Mouse (Mus musculus) heart, postnatal 25 days (tissue): ENCODE measurements around the gene Edaradd. TPM values are rescaled to one million over a fixed set of nuclear protein-coding genes. Genes with fewer than 3 reads are reported as not detected.

ENCODE experiments used
- DNase-seq: peaks from one replicate; pipeline ENCODE4 v3.0.0; 2022; ENCODE audit warnings: low spot score
- intact Hi-C: fragments of 180-260 bp; cut with DNase I; formaldehyde crosslinking; loops from one replicate; pipeline ENCODE4 v1.15.1; 2025
- total RNA-seq, 2 experiments: library from RNA; stranded (reverse); gene quantifications; 2 replicates each; pipeline ENCODE4 v1.2.3; 2021

The Edaradd gene
- total RNA-seq, 2 experiments from 2014 or later, result 0.05 TPM; not detected in 1

DNA sequence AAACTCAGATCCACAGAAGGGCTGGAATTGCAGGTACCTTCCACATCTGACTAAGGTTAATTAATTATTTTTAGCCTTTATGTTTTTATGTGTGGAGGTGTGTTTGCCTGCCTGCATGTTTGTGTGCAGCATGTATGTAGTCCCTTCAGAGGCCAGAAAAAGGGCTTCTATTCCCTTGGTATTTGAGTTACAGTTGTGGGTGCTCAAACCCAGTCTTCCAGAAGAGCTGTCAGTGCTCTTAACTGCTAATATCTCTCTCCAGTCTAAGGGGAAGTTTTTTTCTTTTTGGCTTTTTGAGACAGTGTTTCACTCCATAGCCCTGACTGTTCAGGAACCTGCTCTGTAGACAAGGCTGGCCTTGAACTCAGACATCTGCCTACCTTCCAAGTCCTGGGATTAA lies 2.1 kb upstream of the Edaradd start:
- intact Hi-C loops, result no loop called here
- no peak for DNase-seq

GRCm38 (mm10) chr13:12519371-12519770 lies 867 bp downstream of the Edaradd start:
- no peak for DNase-seq
- intact Hi-C loops, result no loop called here

DNA sequence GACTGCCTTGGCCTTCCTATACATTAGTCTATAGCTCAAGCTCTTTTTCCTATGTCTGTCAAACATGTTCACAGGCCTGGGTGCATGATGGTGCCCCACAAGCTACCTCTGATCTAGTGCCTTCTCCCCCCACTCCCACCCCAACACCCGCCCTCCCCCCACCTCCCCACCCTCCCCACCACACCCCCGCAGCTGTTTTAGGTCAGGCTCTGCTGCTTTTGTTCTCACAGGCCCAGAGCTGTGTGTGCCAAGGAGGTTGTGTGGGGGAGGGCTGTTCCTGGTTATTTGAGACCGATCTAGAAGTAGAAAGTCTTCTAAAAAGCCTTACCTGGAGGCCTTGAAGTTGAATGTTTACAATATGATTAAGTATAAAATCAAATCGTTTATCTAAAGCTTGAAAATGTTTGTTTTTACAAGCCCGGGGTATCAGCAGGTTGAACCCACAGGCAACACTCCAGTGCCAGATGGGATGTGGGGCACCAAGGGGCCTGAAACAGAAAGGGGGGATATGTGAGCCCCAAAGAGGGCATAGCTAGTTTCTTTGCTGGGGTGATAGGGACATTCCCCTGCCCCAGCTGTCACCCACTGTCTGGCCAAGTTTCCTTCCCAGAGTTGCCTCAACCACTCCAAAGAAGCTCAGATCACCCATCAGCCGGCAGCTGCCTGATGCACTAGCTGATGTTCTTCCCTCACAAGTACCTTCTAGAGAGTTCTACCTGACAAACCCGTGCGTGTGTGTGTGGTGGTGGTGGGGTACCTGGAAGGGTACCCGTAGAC lies 8.9 kb downstream of the Edaradd start:
- intact Hi-C loops, result no loop called here
- no peak for DNase-seq

DNA sequence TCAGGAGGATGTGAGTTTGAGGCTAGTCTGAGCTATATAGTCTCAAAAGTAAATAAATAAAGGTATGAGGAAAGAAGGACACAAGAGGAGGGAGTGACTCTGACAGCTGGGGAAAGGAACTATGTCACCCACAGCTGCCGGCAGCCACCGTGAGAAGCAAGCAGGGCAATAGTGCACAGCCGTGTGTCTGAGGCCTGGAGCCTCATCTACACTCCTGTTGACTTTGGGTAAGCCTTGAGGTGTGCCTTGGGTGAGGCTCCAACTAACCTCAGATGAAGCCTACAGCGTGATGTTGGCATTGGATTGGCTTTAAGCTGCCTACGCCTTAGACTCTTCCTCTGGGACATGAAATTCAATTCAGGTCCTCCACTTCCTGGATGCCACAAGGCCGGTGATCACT lies 10.2 kb downstream of the Edaradd start:
- intact Hi-C loops, result no loop called here

DNA sequence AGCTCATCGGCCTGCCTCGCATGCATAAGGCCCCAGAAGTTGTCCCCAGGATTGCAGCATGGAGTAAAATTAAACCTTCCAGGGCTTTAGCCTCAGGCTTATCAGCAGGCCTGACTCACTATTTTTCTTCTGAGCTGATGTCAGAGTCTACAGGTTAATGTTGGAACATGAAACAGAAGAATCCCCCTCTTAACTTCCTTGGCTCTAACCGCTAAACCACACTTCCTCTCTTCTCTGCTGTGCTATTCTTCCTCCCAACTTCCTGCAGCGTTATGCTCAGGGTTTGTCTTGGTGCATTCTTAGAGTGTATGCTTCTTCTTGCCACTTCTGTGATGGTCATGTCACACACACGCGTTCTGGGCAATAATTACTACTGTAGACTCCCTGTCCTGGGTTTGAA lies 12.8 kb downstream of the Edaradd start:
- intact Hi-C loops, result no loop called here
- no peak for DNase-seq

More for the DNA sequence above, 10.2 kb downstream of the Edaradd start:
- DNase-seq, result no peak

DNA sequence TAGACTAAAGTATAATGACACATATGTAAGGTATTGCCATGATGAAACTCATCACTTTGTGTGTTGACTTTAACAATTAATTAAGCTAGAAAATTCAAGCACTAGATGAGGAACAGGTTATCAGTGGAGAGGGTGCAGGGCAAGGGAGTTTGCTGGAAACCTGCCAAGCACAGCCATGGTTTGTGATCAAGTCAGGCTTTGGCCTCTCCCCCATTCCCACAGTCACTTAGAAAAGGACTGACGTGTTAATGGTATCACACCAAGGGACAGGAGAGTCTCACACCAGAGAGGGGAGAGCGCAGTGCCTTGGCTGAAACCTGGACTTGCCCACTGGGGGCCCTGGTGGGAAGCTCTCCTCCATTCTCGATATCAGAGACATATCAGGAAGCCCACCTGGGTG lies 14.9 kb downstream of the Edaradd start:
- no peak for DNase-seq
- intact Hi-C loops, result no loop called here

GRCm38 (mm10) chr13:12503238-12503751 lies 16.9 kb downstream of the Edaradd start:
- DNase-seq, result no peak
- intact Hi-C loops, result no loop called here

DNA sequence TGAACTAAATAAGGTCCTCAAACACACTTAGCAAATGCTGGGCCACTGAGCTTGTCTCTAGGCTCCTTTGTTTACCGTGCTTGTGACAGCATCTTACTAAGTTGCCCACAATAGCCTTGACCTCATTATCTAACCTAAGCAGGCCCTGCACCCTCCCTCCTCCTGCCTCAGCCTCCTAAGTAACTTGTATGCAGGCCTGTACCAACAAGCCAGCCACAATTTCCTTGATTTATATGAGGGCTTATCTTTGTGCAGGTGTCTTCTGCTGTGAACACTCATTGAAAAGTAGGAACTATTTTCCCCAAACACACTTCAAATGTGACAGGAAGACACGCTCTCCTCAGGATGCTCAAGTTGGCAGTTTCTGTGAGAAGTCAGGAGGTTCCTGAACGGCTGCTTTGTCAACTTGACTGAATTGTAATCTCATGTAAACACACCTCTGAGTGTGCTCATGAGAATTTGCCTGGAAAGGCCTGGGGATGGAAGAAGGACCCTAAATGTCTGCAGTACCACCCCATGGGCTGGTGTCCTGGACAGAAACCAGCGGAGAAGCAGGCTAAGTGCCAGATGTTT lies 17.5 kb downstream of the Edaradd start:
- DNase-seq, result no peak
- intact Hi-C loops, result no loop called here

GRCm38 (mm10) chr13:12499107-12499506 lies 21.1 kb downstream of the Edaradd start:
- intact Hi-C loops, result no loop called here
- DNase-seq, result no peak

DNA sequence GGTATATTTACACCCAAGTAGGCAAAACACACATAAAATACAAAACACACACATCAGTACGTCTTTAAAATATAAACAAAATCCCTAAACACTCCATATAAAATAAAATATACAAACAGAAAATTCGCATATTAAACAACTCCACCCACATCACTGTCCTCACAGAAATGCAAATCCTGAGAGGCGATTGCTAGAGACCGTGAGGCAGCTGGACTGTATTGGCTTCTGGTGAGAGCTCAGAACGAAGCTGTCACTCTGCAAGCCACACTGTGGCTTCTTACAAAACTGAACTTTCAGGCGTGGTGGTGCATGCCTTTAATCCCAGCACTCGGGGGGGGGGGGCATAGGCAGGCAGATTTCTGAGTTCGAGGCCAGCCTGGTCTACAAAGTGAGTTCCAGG lies 22.4 kb downstream of the Edaradd start:
- no peak for DNase-seq
- intact Hi-C loops, result no loop called here

GRCm38 (mm10) chr13:12494750-12495149 lies 25.5 kb downstream of the Edaradd start:
- no peak for DNase-seq
- intact Hi-C loops, result no loop called here

DNA sequence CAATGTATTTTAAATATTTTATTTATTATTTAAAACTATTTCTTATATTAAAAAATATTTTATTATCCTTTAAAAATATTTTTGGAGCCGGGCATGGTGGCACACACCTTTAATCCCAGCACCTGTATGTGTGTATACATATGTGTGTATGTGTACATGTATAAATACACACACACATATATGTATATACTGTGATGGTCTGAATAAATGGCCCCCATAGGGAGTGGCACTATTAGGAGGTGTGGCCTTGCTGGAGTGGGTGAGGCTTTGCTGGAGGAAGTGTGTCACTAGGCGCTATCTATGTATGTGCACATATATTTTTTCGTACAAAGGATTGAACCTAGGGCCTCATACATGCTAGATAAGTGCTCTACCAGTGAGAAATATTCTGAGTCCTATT lies 27.7 kb downstream of the Edaradd start:
- DNase-seq, result no peak
- intact Hi-C loops, result no loop called here

DNA sequence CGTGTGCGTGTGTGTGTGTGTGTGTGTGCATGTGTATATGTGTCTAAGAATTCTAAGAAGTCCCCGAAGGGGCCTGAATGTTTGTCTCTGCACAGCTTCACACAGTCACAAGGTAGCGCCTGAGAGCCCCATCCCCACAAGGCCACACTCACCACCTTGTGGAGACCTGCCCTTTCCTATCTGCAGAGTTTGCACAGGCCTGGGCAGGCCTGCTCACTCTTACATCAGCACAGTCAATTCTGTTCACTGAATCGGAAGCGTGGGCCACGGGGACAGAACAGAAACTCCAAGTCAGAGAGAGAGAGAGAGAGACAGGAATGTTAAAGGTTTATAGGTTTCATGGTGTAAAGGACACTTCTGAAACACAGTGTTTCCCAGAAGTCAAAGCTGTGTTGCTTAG lies 34.6 kb downstream of the Edaradd start:
- no peak for DNase-seq
- intact Hi-C loops, result no loop called here

DNA sequence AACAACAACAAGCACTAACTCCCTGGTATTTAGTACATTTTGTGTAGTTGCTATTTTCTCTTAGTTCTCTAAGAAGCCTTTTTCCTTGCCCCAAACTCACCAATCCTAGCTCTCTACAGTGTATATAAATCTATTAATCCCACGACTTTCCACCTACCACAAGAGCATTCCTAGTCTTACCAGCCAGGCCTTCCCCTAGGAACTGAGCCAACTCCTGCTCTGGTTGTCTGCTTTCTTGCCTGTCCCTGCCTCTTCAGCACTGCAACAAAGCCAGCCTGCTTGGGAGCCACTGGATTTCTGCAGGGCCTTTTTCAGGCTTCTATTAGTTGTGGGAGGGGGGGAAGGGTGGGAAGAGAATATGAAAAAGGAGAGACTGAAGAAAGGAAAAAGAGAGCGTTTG lies 35.0 kb downstream of the Edaradd start:
- intact Hi-C loops, result no loop called here
- DNase-seq, result no peak

DNA sequence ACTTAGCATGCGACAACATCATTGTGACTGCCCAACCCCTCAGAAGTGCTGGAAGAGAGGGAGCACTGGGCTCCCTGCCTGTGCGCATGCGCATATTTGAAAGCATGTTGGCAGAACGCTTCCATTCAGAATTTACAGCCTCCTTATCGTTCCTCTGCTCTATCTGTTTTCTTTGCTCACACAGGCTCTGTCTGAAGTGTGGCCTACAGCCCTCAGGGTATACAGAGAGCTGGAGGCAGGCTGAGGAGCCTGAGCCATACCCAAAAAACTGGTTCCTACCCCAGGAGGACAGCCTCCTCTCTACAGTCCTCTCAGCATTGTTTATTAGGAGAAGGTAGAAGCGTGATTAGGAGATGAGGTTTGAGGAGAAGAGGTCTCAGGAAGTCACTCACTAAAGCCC lies 40.4 kb downstream of the Edaradd start:
- intact Hi-C loops, result no loop called here

DNA sequence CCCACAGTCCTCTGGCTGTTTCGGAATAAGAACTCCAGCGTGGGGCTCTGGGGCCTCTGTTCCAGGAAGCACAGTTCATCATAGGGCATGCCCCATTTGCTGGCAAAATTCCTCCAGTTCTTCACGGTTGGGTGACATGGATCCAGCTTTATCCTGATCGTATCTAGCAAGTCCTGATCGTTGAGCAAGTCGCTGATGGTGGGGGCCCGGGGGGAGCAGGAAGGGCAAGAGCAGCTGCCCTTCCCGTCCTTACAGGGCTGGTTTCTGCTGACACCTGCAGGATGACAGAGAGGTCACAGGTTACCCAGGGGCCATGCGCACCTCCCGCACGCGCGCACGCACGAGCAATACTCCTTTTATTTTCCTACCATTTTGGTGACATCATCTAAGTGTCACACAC lies 41.9 kb downstream of the Edaradd start:
- intact Hi-C loops, result no loop called here
- DNase-seq, result no peak

More for the DNA sequence above, 40.4 kb downstream of the Edaradd start:
- no peak for DNase-seq

- intact Hi-C loops, result no loop called here
- no peak for DNase-seq
Observed at GRCm38 (mm10) chr13:12476886-12477285, 43.4 kb downstream of the Edaradd start.

DNA sequence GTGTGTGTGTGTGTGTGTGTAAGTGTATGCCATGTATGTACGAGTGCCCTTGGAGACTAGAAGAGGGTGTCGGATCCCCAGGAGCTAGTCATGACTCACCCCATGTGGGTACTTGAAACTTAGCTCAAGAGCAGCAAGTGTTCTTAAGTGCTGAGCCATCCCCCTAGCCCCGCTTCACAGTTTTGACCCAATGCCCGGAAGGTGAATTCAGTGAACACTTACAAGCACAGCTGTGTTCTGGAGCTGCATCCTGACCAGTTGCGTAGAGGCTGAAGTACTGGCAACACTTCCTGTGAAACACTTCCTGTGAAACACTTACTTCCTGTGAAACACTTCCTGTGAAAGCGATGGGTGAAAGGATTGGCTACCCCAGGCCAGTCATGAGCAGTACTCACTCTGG lies 45.0 kb downstream of the Edaradd start:
- intact Hi-C loops, result loop anchor here (2.0 kb wide), 1 partner anchor 64 kb away; no protein-coding TSS in a partner anchor
- DNase-seq, result no peak

DNA sequence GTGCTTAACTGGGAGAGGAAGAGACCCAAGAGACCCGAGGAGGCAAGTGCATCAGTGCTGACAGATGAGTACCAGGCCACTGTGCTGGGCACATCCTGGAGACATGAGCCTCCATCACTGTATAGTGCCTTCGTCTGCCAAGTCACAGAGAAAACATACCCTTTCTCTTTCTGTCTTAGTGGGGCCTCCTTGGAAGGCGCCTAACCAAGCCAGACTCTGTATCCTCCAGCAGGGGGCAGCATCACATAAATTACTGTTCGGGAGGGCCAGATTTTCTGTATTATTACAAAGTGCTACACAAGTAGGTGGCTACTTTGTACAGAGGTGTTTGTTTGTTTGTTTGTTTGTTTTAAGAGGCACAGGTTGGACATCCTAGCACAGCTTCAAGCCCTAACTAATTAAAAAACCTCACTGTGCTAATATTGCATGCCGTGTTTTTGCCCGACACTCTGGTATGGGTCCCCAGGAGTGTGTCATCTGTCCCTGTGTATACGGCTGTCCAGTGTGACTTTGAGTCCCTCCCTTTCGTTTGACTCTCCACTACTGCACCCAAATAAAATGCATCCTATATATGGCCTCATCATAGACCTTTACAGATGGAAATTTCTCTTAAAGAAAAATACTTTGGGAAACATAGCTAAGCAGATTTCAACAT lies 46.4 kb downstream of the Edaradd start:
- no peak for DNase-seq
- intact Hi-C loops, result loop anchor here (1.0 to 5.0 kb wide), 4 partner anchors 65 to 941 kb away; no protein-coding TSS in a partner anchor

DNA sequence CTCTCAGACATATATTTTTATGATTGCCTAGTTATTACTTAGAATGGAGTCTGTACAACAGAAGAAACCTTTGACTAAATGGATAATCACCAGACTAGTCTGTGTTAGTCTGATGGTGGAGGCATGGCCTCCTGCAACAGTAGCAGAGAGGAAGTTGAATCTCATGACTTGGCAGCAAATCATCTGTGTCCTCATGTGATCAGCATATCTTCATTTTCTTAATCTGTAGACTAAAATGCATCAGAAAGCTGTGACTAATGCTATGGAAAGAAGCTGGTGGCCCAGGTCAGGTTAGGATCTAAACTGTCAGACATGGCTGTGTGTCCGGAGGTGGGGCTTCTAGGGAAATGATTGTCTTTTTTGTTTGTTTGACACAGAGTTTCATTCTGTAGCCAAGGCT lies 51.8 kb downstream of the Edaradd start:
- intact Hi-C loops, result no loop called here
- no peak for DNase-seq

- intact Hi-C loops, result loop anchor here (5.0 kb wide), 2 partner anchors 68 to 102 kb away; partner anchors contain the start of genes Ero1lb and Heatr1
- no peak for DNase-seq
Observed at GRCm38 (mm10) chr13:12464844-12465243, 55.4 kb downstream of the Edaradd start, which contains the start of gene Lgals8. Gene Lgals8, minus strand, starts transcription at chr13:12464944.
